Mouse (Mus musculus): ENCODE results near the gene Gm17324.

Gm17324 gene

GRCm38 (mm10) chr9:78465725-78466124 lies 17.1 kb upstream of the Gm17324 start:
- DNase-seq (ENCODE audit: low read depth, low spot score), result no peak

DNA sequence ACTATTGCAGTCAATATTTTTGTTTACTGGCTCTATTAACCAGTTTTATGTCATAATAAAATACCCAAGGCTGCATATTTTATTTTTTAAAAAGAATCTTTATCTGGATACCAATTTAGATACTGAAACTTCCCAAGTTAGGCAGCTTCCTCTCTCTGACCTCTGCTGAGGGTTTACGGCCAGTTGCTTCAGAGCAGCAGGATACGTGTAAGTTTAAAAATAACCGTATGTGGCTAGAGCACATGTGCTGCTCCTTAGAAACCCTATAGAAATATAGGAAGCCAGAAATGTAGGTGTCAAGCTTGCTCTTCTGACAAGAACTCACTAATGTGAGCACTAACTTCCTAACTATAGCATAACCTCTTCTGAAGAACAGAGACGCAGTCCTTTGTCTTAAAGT lies 14.8 kb upstream of the Gm17324 start:
- no peak for DNase-seq (ENCODE audit: low read depth, low spot score)

DNA sequence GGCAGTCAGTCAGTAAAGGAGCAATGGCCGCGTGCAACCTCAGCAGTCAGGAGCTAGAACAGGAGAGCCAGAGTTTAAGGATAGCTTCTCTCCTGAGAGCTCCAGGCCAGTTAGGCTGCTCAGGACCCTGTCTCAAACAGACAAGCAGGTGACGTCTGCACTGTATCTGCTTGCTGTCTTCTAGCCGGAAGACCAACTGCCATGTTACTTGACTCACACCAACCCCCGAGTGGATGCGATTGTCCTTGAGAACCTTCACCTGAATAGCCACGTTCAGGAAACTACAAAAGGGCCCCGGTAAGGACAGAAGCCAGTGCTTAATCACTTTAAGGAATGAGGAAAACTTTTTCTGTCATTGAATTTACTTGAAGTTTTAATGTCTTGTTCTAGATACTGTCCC lies 8.4 kb upstream of the Gm17324 start:
- no peak for DNase-seq (ENCODE audit: low read depth, low spot score)

DNA sequence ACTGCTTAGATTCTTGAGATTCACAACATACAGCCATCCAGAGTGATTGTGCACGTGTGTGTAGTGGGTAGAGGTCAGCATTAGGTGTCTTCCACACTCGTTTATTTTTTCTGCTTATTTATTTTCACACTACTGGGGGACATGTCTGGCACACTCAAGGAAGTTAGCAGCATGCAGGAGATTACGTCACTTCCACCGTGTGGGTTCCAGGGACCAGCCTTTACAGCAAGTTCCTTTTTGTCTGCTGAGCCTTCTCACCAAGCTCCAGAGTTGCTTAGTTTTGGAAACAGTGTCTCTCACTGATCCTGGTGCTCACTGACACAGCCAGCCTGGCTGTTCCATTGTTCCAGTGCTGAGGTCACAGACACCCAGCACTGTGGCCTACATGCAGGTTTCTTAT lies 2.8 kb upstream of the Gm17324 start:
- DNase-seq (ENCODE audit: low read depth, low spot score), result no peak

DNA sequence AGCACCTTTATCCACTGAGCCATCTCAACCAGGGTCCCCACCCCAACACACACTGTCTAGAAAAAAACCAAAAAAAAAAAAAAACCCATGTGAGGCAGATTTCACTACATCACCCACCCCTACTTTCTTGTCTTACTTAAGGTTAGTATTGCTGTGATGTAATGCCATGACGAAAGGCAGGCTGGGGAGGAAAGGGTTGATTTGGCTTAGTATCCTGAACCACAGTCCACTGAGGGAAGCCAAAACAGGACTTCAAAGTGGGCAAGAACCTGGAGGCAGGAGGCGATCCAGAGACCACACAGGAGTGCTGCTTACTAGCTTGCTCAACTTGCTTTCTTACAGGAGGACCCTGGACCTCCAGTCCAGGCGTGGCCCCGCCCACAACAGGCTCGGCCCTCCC lies 1.8 kb upstream of the Gm17324 start:
- no peak for DNase-seq (ENCODE audit: low read depth, low spot score)

GRCm38 (mm10) chr9:78447606-78447972 lies 997 bp downstream of the Gm17324 start:
- no peak for DNase-seq (ENCODE audit: low read depth, low spot score)

GRCm38 (mm10) chr9:78442579-78443392 lies 5.8 kb downstream of the Gm17324 start, which contains the start of gene Cgas:
Gene Cgas (minus strand): TSS chr9:78443237.
- no peak for DNase-seq (ENCODE audit: low read depth, low spot score)

DNA sequence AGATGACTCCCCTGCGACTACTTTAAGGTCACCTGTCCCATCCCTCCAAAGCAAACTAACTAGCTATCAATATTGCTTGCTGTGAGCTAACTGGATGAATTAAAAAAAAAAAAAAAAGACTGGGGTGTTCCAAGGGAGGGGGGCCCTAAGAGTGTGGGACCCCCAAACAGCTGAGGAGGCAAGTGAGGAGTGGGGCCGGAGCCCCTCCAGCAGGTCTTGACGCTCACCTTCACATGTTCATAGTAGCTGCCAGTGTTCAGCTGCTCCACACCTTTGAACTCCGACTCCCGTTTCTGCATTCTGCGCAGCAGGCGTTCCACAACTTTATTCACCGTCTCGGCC lies 6.4 kb downstream of the Gm17324 start:
- DNase-seq (ENCODE audit: low read depth, low spot score), result no peak

DNA sequence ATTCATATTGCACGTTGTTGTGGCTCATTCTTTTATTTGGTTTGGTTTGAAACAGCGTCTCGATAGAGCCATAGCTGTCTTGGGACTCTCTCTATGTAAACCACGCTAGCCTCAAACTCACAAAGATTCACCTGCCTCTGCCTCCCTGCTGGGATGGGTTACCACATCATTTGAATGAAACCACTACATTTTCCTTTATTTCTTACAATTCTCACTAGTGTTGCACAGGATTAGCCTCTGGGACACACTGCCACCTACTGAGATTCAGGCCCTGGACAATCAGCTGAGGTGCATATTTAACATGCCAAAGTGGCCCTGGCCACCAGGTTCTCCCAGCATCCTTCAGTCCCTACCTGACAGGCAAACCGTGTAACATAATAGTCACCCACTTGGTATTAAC lies 9.2 kb downstream of the Gm17324 start:
- no peak for DNase-seq (ENCODE audit: low read depth, low spot score)

- DNase-seq (ENCODE audit: low read depth, low spot score), result no peak
Measured at GRCm38 (mm10) chr9:78432471-78432870, 16.1 kb downstream of the Gm17324 start.

GRCm38 (mm10) chr9:78430486-78430885 lies 18.1 kb downstream of the Gm17324 start:
- no peak for DNase-seq (ENCODE audit: low read depth, low spot score)

- DNase-seq (ENCODE audit: low read depth, low spot score), result no peak
Measured at GRCm38 (mm10) chr9:78429551-78429950, 19.0 kb downstream of the Gm17324 start.

DNA sequence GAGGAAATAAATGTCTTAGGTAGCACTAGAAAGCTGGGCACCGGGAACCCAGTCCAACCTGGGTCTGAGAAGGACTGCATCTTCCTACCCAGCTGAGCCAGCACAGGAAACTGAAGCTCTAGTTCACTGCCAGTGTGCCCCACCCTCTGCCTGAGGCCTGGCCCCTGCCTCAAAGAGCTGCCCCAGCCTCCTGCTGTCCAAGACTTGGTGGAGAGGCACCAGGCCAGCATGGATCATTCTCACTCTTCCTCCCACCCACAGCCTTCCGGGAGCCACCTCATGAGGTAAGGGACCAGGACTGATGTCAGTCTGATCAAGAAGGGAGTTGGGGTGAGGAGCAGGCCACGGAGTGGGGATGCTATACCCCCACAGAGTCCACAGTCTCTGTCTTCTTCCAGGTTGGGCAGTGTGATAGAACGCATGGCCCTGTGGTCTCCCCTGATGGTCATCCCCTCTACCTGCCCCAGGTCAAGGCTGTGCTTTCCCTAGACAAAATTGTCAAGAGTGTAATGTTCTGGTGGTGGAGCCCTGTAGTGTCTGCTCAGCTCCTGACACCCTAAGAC lies 19.6 kb downstream of the Gm17324 start:
- DNase-seq (ENCODE audit: low read depth, low spot score), result no peak

DNA sequence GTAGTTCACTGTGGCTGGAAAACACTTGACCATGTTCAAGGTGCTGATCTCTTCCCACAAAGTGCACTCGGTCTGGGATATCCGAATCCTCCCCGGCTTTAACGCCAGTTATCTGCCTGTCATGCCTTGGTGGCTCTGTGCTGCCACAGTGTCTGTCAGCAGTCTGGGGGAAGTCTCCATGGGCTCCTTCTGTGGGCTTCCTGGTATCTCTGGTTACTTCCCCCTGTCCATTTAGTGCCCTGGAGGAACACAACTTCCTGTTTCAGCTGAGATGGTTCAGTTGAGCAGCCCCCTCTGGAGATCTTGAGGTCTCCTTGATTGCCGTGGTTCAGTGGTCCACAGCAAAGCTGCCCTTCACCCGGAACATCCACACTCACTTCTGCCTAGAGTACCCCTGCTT lies 20.4 kb downstream of the Gm17324 start:
- no peak for DNase-seq (ENCODE audit: low read depth, low spot score)

DNA sequence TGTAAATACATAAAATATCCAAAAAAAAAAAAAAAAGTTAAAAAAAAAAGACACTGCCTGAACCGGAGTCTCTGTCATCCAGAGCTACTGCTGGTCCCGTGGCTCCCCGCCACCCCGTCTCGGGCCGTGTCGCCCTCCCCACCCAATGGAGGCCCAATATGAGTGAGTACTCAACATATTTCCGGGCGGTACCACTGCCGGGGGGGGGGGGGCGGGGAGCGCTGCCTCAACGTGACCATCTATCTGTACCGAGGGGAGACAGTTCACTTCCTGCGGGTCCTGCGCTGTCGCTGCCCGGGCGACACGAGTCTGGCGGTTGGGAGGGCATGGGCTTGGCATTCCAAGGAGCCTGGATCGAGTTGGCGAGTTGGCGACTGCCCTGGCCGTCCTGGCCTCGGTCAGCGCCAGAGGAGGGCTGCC lies 21.2 kb downstream of the Gm17324 start:
- no peak for DNase-seq (ENCODE audit: low read depth, low spot score)

GRCm38 (mm10) chr9:78401596-78401995 lies 47.0 kb downstream of the Gm17324 start:
- DNase-seq (ENCODE audit: low read depth, low spot score), result no peak

DNA sequence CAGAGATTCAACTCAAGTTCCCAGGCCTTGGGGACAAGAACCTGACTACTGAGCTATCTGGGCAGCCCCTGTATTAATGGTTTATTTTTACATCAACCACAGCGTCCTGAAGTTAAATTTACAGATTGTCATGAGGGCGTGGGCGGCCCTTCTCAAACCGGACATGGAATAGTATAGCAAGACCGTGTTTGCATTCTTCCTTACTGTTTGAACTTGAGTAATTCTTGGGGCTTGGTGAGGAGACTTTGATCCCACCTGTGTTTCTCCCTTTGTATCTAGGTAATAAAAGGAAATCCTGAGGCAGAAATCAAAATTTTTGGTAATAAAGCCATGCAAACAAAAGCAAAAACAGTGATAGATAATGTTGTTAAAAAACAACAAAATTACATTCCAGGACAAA lies 48.0 kb downstream of the Gm17324 start:
- no peak for DNase-seq (ENCODE audit: low read depth, low spot score)
